Mouse (Mus musculus) C3H10T1/2 (cell line): ENCODE measurements around the gene 1700018B08Rik. TPM values are rescaled to one million over a fixed set of nuclear protein-coding genes. Genes with fewer than 3 reads are reported as not detected.

ENCODE experiments used
- polyA plus RNA-seq, 2 experiments: library from polyadenylated mRNA; unstranded; fragments of >200 nt; fragmentation: generic; extraction: Trizol; gene quantifications; one replicate each; pipeline ENCODE4 v1.2.1; 2012; ENCODE audit warnings: missing spikeins in 2 of 2

The 1700018B08Rik gene
- polyA plus RNA-seq: not detected

DNA sequence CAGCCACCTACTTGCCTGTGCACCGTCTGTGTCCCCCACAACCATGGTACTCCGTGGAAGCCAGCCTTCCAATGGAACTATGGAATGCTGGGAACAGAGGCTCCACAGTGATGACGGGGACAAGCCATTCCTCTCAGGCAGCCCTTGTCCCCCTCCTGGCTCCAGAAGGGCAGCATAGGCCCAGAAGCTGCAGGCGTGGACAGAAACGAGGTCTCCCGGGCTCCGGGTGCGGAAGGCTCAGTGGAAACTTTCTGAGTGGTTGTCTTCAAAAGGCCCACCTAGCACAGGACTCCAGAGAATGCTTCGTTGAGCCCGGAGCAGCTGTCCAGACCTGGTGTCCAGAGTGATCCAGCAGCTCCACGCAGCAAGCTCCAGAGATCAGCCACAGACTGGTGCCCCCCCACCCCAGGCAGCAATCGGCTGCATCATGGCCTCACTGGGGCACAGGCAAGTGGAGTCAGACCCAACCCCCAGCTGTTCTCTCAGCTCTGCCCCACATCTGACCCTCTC, at the start of gene 1700018B08Rik:
Gene 1700018B08Rik (minus strand): TSS at position 45 of the 510 bp plus-strand sequence.

GRCm38 (mm10) chr8:121590203-121591177, 46.4 kb upstream of the 1700018B08Rik start, which contains the start of gene Map1lc3b:
Gene Map1lc3b, plus strand, starts transcription at chr8:121590361.

GRCm38 (mm10) chr8:121578676-121579451, 34.7 kb upstream of the 1700018B08Rik start, which contains the start of gene Fbxo31:
Gene Fbxo31, minus strand, starts transcription at chr8:121578806.

Other genes with a start within 250 kb of the 1700018B08Rik start
- gene Fbxo31, start 34.5 kb upstream of the 1700018B08Rik start, polyA plus RNA-seq: 10 to 100 TPM; 10.3 to 28.1 TPM
- 100 to 1,000 TPM; 129 to 210 TPM for gene Map1lc3b, start 46.0 kb upstream of the 1700018B08Rik start, polyA plus RNA-seq
- 10 to 100 TPM in 1 of 2 experiments, 1 to 10 TPM in 1; 2.1 to 16.5 TPM for gene Zcchc14, start 108.6 kb upstream of the 1700018B08Rik start, polyA plus RNA-seq
- under 1 TPM in 1 of 2 experiments, not detected in 1; 0.05 TPM for gene Jph3, start 185.3 kb upstream of the 1700018B08Rik start, polyA plus RNA-seq